Mouse (Mus musculus) urinary bladder, postnatal 25 days (tissue): ENCODE results near the gene 1700067K01Rik.
"Not testable (repeated sequence)": the region's sequence is repeated elsewhere in the genome, so short reads cannot be mapped to it uniquely, and the experiment has no call there.

Experiments
- DNase-seq: peaks from one replicate; pipeline ENCODE4 v3.0.0; 2022; ENCODE audit warnings: low spot score

Gene 1700067K01Rik

DNA sequence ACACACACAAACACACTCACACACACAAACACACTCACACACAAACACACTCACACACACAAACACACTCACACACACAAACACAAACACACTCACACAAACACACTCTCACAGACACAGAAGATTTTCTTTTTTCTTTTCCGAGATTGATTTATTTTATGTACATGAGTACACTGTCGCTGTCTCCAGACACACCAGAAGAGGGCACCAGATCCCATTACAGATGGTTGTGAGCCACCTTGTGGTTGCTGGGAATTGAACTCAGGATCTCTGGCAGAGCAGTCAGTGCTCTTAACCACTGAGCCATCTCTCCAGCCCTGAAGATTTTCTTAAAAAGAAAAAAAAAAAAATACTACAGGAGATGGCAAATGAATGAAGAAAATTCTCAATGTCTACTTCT lies 18.1 kb upstream of the 1700067K01Rik start:
- DNase-seq = not testable (repeated sequence)

DNA sequence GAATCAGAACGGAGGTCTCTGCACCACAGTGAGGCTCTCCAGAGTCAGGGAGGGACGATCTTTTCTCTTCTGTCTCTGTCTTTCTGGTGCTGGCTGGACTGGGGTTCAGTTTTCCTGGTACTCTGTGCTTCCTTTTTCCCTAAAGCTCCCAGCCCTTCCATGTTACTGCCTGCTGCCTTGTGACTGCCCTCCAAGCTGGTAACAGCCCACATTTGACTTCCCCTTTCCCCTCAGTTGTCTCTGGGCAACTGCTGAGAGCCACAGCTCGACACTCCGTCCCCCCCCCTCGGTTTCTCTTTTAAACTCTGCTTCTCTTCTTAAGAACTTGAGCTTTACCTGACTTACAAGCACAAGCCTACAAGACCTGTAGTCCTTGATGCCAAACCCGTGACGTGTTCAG lies 12.1 kb upstream of the 1700067K01Rik start:
- no peak for DNase-seq

DNA sequence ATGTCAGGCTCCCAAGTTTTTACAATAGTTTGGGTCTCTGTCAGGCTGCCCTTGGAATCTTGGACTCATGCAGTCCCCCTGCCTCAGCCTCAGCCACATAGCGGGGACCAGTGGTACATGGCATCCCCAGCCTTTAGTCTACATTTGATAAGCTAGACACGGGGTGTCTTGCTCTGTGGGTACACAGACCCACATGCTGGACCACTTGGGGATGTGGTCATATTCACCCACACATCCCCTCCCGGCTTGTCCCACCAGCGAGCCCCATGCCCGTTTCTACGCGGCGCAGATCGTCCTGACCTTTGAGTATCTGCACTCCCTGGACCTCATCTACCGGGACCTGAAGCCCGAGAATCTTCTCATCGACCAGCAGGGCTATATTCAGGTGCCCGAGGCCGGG lies 11.1 kb upstream of the 1700067K01Rik start:
- DNase-seq = no peak

DNA sequence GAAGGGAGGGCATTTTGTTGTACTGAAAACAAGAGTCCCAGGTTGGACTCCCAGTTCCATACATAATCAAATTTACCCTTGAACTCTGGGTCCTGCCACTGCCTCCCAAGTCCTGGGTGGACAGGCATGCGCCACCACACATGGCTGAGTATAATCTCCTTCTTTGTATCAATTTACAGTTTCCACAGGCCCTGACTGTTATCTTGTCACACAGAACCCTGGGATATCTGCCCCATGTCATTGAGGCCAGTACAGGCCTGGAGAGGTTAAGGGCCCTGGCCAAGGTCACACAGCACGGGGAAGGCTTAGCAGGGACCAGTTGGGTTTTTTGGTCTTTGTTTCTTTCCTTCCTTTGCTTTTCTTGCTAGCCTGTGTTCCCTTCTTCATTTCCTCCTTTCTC lies 8.8 kb upstream of the 1700067K01Rik start:
- DNase-seq = no peak

DNA sequence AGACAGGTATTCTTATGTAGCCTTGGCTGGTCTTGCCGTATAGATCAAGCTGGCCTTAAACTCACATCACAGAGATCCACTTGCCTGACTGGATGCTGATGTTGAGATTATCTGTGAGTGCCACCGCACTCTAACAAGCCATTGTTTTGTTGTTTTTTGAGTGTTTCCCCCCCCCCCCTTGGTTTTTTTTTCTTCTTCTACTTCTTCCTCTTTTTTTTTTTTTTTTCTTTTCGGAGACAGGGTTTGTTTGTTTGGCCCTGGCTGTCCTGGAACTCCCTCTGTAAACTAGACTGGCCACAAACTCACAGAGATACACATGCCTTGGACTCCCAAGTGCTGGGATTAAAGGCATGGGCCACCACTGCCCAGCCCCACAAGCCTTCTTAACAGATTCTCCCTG lies 7.3 kb upstream of the 1700067K01Rik start:
- no peak for DNase-seq

DNA sequence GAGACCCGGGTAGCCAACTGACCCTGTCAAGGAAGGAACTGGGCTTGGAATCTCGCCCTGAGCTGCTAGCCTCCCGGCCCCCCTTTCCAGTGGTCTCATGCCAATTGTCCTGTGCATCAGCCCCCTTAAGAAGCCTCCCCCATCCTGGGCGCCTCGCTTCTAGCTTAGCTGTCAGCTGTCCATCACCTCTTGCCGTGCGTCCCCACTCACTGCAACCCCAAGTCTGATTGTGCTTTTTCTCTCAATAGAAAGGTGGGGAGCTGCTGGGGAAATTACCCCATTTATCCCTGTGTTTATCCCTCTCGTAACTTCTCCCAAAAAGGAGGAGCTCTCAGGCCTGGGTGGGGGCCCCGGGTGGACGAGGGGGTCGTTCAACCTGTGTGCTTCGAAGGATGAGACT lies 5.3 kb upstream of the 1700067K01Rik start:
- DNase-seq = no peak

DNA sequence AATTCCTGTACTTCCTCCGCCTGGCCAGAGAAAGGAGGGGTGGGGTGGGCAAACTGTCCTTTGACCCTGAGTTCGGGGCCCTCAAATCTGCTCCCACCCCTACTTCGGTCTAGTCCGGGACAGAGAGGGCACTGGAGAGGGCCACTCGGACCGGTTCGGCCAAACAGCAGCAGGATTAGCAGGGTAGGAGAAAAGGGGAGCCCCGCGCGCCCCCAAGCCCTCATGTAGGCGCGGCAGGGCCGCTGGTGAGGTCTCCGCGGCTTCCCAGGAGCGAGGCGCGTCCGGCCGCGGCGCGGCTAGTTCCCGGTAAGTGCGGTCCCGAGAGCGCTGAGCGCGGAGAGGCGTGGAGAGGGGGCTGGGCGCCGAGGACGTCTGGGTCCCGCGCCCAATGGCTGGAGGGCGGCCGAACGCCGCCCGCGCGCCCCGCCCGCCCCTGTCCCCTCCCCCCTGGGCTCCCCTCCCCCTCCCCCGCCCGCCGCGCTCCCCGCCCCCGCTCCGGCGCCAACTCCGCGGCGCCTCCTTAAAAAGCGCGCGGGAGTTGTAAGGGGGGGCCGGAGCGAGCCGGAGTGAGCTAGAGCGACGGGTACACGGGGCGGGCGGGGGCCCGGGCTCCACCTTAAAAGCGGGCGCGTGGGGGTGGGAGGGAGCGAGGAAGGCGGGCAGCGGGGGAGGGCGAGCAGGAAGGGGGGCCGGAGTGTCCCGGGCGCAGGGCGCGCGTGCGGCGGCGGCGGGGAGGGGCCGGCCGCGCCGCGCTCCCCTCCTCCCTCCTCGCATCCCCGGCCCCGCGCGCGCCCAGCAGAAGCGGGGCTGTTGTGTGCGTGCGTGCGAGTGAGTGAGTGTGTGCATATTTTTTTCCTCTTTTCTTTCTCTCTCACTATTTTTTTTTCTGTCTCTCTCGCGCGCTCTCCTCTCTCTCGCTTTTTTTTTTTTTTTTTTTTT lies 4.5 kb upstream of the 1700067K01Rik start:
- DNase-seq = peak; percentile 81

DNA sequence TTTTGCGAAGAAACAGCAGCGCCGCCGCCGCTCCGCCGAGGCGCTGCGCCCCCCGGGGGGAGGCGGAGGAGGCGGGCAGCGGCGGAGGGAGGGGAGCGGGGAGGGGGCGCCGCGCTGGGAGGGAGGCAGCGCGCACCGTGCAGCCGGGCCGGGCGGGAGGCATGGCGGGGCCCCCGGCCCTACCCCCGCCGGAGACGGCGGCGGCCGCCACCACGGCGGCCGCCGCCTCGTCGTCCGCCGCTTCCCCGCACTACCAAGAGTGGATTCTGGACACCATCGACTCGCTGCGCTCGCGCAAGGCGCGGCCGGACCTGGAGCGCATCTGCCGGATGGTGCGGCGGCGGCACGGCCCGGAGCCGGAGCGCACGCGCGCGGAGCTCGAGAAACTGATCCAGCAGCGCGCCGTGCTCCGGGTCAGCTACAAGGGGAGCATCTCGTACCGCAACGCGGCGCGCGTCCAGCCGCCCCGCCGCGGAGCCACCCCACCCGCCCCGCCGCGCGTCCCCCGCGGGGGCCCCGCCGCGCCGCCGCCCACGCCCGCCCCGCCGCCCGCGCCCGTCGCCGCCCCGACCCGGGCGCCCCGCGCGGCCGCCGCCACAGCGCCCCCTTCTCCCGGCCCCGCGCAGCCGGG lies 3.7 kb upstream of the 1700067K01Rik start, which contains the start of gene Samd1:
Gene Samd1 (plus strand): TSS at position 162 of the 631 bp plus-strand sequence.
- DNase-seq = peak; percentile 53

DNA sequence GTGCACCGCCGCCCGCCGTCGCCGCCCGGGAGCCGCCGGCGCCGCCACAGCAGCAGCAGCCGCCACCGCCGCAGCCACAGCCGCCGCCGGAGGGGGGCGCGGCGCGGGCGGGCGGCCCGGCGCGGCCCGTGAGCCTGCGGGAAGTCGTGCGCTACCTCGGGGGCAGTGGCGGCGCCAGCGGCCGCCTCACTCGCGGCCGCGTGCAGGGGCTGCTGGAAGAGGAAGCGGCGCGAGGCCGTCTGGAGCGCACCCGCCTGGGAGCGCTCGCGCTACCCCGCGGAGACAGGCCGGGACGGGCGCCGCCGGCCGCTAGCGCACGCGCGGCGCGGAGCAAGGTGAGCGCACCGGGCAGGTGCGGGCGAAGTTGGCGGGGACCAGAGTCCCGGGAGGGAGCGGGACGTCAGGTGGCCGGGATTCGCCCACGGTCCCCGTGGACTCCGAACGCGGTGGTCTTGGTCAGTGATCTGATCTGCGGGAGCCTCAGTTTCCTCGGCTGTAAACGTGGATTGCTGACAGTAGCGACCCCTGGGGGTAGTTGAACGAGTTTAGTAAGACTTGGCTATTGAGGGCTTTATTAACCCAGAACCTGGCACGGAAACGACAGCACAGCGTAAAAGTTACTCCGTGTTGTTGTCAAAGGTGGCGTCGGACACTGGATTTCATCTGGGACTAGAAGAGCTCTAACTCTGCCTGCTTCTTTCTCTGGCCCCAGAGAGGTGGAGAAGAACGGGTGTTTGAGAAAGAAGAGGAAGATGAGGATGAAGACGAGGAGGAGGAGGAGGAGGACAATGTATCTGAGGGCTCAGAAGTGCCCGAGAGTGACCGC lies 2.9 kb upstream of the 1700067K01Rik start:
- peak; percentile 38 for DNase-seq

DNA sequence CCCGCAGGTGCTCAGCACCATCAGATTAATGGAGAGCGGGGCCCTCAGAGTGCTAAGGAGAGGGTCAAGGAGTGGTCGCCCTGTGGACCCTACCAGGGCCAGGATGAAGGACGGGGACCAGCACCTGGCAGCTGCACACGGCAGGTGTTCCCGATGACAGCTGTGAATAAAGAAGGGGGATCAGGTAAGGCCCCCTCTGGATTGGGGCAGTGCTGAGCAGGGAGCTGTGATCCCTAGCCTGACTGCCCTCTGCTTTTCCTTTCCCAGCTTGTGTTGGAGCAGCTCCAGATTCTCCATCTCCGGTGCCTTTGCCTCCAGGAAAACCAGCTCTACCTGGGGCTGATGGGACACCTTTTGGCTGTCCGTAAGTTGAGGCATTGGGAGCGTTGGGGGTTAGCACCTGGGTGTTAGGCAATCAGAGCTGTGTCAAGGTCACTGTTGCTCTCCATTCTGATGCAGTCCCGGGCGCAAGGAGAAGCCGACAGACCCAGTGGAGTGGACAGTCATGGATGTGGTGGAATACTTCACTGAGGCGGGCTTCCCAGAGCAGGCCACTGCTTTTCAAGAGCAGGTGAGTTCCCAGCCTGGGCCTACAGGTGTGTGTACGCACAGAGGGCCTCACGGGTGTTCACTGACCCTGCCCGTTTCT lies 2.1 kb upstream of the 1700067K01Rik start:
- no peak for DNase-seq

DNA sequence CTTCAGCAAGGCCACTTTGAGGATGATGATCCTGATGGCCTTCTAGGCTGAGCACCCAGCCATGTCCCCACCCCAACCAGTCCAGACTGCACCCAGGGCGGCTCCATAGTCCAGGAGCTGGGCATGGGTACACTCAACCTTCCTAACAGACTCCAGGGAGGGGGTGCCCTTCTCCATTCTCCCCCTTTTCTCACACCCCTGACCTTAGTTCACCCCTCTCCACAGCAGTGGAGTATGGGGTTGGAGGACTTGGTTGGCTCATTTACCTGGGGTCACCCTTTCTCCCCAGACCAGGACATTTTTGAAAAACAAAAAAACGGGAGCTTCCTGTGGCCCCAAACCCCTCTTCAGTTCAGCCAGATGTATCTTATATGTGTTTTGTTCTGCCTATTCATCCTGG lies 1.5 kb upstream of the 1700067K01Rik start:
- no peak for DNase-seq

DNA sequence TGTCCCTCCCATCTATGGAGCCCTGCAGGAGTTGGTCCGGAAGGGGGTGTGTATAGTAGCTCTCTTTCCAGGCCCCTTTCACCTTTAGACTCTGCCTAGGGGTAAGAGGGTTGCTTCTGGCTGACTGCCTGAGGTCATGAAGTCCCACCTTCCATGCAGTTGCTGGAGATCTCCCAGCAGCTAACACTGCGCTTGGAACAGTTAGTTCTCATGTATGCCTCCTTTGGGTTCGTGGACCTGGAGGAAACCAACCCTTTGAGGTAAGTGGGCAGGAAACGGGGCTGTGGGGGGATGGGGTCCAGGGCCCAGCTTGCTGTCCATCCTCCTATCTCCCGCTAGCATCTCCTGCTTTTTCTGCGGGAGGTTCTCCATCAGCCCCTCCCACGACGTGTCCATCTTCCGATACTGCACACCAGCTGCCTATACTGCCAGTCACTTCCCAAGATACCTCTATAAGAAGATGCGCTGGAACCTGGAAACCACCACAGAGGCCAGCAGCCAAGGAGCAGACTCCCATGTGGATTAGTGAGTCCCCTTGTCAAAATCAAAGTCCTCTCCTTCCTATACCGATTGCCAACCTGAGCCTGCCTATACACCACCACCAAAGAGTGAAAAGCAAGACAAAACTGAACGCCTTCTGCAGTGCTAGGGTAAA lies 1.8 kb downstream of the 1700067K01Rik start:
- DNase-seq = no peak

DNA sequence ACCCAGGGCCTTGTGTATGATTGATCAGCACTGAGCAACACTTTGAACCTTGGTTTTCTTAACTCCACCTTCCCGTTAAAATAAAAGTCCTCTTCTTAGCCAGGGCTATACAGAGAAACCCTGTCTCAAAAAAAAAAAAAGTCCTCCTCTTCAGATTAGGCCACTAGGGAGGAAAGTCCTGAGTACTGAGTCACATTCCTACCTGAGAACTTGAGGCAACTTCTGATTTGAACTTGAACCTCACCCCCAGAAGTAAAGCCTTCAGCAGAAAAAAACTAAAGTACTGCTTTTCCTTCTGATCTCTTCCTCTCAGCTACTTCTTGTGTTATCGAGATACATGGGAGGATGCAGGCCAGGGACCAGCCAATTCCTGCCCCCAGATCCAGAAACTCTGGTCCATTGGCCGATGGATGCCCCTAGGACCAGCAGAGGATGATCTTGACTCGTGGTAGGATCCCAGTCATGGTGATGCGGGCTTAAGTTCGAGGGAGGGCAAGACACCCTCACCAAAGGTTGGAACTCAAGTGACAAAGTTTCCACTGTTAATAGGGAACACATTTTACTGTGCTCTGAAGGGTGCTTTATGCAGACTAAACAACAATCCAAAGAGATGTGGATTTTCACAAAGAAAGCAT lies 2.4 kb downstream of the 1700067K01Rik start:
- no peak for DNase-seq

DNA sequence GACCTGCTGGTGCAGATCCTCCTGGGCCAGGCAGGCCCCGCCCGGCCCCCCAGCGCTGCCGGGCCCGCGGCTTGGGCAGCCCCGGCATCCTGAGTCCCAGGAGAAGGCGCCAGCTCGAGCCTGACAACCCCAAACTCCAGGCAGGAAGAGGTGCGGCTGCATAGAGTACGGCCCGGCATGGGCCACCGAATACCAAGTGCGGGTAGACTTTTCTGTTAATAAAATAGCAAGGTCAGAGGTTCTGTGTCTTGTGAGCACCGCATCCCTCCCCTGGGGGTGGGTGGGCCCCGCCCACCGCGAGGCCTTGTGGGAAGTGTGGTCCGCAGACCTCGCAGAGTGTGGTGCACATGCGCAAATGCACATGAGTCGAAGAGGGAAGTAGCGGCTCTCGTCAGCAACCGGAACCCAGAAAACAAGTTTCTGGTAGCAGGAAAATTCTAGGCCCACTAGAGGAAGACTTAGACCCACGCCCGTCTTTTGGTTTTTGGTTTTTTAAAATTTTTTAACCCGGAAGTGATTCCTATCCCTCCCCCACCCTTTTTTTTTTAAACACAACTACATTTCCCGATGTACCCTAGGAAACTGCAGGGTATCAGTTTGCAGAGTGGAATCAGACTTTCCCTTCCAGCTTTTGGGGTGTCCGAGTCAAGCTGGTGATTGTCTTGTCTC lies 3.4 kb downstream of the 1700067K01Rik start:
- peak; percentile 89 for DNase-seq

DNA sequence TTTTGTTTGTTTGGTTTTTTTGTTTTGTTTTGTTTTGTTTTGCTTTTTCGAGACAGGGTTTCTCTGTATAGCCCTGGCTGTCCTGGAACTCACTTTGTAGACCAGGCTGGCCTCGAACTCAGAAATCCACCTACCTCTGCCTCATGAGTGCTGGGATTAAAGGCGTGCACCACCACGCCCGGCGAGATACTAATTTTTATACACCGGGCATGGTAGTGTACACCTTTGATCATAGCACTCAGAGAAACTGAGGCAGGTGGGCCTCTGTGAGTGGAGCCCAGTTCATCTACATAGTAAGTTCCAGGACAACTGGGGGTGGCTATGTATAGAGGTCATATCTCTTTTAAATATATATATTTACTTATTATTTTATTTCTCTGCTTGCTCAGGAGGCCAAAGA lies 4.2 kb downstream of the 1700067K01Rik start:
- DNase-seq = not testable (repeated sequence)

DNA sequence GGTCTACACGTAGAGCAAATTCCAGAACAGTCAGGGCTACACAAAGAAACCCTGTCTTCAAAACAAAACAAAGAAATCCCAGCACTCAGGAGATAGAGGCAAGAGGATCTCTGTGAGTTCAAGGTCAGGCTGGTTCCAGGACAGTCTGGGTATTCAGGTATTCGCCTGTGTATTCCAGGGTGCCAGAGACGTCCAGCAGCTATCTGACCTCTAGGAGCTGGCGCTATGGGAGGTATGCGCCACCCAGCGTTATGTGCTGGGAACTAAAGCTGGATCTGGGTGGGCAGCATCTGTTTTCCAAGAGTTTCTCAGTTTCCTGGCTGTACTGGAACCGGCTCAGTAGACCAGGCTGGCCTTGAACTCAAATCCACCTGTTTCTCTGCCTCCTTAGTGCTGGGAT lies 7.1 kb downstream of the 1700067K01Rik start:
- no peak for DNase-seq

DNA sequence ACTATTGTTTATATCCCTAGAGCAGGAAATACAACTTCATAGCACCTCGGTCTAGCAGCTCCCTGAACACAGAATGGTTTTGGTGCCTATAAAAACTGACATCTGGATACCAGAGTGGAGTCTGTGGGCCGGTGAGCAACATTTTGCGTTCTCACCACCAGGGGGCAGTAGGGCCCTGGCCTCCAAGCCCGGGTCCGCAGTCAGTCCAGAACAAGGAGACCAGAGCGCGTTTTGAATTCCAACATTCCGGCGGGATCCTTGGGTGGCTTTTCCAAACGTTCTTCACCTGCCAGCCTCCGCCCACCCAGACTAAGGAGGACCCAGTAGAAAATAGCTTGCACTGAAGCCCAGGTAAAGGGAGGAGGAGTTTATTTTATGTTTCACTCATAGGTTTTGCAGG lies 8.6 kb downstream of the 1700067K01Rik start:
- peak; percentile 89 for DNase-seq

DNA sequence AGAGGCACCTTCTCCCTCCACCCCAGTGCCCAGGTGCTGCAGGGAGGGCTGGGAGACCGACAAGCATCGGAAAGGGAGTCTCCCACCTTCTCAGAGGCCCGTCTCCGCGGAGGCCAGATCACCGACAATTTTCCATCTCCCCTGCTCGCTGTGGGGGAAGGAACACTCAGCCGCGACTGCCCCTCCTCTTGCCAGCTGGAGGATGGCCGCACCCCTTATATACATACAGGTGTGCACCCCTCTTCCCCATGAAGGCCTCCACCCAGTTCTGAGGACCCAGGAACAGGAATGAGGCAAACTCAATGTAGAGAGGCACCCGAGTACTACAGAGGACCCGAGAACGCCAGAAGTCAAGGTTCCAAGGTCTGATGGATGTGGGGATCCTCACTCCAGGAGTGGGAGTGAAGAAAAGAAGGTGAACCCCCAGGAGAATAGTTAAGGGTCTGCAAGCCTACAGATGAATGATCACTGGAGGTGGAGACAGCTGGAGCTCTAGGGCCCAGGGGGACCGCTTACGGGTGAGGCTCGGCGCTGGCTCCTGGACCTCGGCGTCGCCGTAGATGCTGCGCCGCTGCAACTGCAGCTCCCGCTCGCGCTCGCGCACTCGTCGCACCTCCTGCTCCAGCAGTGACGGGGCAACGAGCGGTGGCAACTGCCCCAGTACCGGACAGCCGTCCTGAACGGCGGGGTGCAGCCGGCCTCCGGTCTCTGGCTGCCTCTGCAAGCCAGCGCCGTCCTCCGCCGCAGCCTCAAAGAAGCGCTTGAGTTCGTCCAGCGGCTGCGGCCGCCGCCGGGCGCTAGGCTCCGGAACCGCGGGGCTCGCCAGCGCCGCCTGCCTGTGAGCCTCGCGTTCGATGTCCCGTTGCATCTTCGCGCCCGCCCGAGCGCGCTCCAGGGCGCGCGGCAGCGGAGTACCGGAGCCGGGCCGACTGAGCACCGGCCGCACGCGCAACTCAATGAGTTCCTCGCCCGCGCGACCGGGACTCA lies 9.6 kb downstream of the 1700067K01Rik start:
- DNase-seq = peak; percentile 77
